Mouse (Mus musculus): ENCODE measurements around the gene Klhl26.

- no peak for TF ChIP-seq POLR2AphosphoS2 (IDR thresholded peaks at IDR 0.05; ENCODE audit: insufficient read length, low read depth)
- no peak for TF ChIP-seq TCF3 (IDR thresholded peaks at IDR 0.05; ENCODE audit: insufficient read length, low read depth)
- no peak for TF ChIP-seq MAX (IDR thresholded peaks at IDR 0.05; ENCODE audit: low read depth)
- no peak for TF ChIP-seq E2F4 (IDR thresholded peaks at IDR 0.05; ENCODE audit: insufficient read depth)
- TF ChIP-seq POLR2A (IDR thresholded peaks at IDR 0.05; ENCODE audit: insufficient read length, low read depth) = no peak
- no peak for TF ChIP-seq TCF12 (IDR thresholded peaks at IDR 0.05; ENCODE audit: insufficient read depth, poor library complexity, severe bottlenecking)
- no peak for TF ChIP-seq USF1 (IDR thresholded peaks at IDR 0.05; ENCODE audit: low read depth)
- no peak for TF ChIP-seq MYOD1 (IDR thresholded peaks at IDR 0.05; ENCODE audit: control insufficient read depth in 1 of 3, insufficient read length in 2 of 3, low read depth in 2 of 3)
- no peak for TF ChIP-seq MYOG (IDR thresholded peaks at IDR 0.05; ENCODE audit: control insufficient read depth in 1 of 3, insufficient read depth in 1 of 3, insufficient read length in 2 of 3, low read depth in 2 of 3)
- TF ChIP-seq SRF (IDR thresholded peaks at IDR 0.05; ENCODE audit: control insufficient read depth, insufficient read length, low read depth) = no peak
- no peak for TF ChIP-seq REST (IDR thresholded peaks at IDR 0.05; ENCODE audit: insufficient read depth, insufficient read length)
- no peak for TF ChIP-seq CEBPB (IDR thresholded peaks at IDR 0.05; ENCODE audit: insufficient read depth, poor library complexity, severe bottlenecking)
These were observed 37.0 kb downstream of the Klhl26 start for GRCm38 (mm10) chr8:70439848-70440179.

Data from myocyte (in vitro differentiated cells).